Mouse (Mus musculus) E14TG2a.4 (cell line): ENCODE results near the gene Zfp654.

Source experiments
- H3K27me3 ChIP-seq: 2 replicates; pipeline ENCODE4 v1.6.1; 2014; ENCODE audit warnings: low read length, control low read depth; ENCODE audit not compliant: insufficient read depth
- H3K36me3 ChIP-seq: 2 replicates; pipeline ENCODE4 v1.6.1; 2014; ENCODE audit warnings: low read length, control low read depth; ENCODE audit not compliant: insufficient read depth
- H3K4me1 ChIP-seq: replicated peaks from 2 replicates; pipeline ENCODE4 v1.6.1; 2014; ENCODE audit warnings: low read depth, low read length, control low read depth
- H3K4me3 ChIP-seq: replicated peaks from 2 replicates; pipeline ENCODE4 v1.5.1; 2014; ENCODE audit warnings: mild to moderate bottlenecking, low read length
- H3K9me3 ChIP-seq: 2 replicates; pipeline ENCODE4 v1.6.1; 2014; ENCODE audit warnings: low read length, control low read depth
- CTCF ChIP-seq: conservative IDR thresholded peaks from 2 replicates; pipeline ENCODE4 v1.5.1; 2014; ENCODE audit warnings: low read length
- NANOG ChIP-seq: IDR thresholded peaks from 2 replicates; pipeline ENCODE4 v1.6.1; 2014; ENCODE audit warnings: borderline replicate concordance, low read length, mixed read lengths
- POU5F1 ChIP-seq: IDR thresholded peaks from 2 replicates; pipeline ENCODE4 v1.6.1; 2014; ENCODE audit warnings: low read length, borderline replicate concordance

Gene Zfp654

DNA sequence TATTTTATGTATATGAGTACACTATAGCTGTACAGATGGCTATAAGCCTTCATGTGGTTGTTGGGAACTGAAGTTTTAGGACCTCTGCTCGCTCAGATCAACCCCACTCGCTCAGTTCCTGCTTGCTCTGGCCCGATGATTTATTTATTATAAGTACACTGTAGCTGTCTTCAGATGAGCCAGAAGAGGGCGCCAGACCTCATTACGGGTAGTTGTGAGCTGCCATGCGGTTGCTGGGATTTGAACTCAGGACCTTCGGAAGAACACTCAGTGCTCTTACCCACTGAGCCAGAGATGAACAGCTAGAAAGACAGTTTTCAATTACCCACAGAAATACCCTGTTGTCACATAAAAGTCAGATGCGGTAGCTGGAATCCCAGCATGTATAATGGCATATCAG is 5.5 kb downstream of the Zfp654 start:
- Histone ChIP-seq H3K9me3 (no peaks in the 10 kb centered on the region), H3K4me3 (no peak overlapping the region), H3K27me3 (no peaks in the 10 kb centered on the region), H3K36me3 (no peaks in the 10 kb centered on the region), H3K4me1 (peaks cover 21% of the 10 kb centered on the region)
- TF ChIP-seq CTCF (peak; percentile 57), POU5F1 (no peak), NANOG (no peak)

DNA sequence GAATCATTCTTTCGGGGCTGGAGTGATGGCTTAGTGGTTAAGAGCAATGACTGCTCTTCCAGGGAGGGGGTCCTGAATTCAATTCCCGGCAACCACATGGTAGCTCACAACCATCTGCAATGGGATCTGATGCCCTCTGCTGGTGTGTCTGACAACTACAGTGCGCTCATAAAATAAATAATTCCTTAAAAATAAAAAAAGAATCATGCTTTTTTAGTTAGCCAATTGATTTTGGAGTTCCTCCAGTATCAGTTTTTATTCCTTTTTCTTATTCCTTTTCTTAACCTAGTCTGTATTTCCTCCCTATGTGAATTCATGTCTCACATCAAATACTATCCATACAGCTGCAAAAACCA is 9.1 kb downstream of the Zfp654 start:
- Histone ChIP-seq H3K9me3 (no peaks in the 10 kb centered on the region), H3K4me1 (peaks cover 7% of the 10 kb centered on the region)

DNA sequence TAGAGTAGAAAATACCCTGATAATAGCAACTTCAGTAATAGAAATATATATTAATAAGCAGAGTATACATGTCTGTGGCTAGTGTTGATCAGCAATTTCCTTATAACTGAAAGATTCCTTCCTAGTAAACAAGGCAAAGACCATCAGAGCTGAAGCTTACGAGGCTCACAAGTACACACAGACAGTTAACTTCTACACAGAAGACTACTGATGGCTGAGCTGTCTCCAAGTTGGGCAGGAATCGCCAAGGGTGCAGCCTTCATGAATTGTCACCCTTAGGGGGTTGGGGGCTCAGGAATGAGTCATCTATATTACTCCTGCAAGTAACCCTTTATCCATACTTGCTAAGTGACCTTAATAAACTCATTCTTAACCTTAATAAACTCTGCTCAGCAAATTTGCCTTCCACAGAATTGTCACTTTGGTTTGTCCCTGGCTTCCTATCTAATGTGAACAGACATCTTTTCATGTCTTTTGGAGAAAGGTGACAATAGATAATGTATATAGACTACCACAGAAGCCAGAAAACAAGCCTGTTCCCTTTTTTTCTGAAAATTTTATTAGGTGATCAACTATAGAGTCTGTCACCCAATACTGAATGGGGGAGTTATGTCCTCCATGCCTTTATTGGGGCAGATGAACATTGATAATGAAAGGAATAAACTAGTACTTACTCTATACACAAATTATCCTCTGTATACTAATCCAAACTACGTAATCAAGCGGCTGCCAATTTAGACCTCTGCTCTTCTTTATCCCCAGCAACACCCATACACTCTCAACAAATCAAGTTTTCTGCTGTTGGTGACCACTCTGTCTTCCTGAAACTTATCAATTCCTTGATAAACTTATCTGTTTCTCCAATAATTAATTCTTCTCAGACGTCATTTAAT is 9.7 kb downstream of the Zfp654 start:
- Histone ChIP-seq H3K4me1 (peaks cover 8% of the 10 kb centered on the region), H3K9me3 (no peaks in the 10 kb centered on the region), H3K4me3 (no peak overlapping the region), H3K27me3 (no peaks in the 10 kb centered on the region), H3K36me3 (no peaks in the 10 kb centered on the region)
- TF ChIP-seq POU5F1 (no peak), NANOG (no peak), CTCF (no peak)

More for the DNA sequence above, 9.1 kb downstream of the Zfp654 start:
- Histone ChIP-seq H3K36me3 (no peaks in the 10 kb centered on the region), H3K4me3 (no peak overlapping the region), H3K27me3 (no peaks in the 10 kb centered on the region)
- TF ChIP-seq NANOG (no peak), CTCF (peak; percentile 50)

DNA sequence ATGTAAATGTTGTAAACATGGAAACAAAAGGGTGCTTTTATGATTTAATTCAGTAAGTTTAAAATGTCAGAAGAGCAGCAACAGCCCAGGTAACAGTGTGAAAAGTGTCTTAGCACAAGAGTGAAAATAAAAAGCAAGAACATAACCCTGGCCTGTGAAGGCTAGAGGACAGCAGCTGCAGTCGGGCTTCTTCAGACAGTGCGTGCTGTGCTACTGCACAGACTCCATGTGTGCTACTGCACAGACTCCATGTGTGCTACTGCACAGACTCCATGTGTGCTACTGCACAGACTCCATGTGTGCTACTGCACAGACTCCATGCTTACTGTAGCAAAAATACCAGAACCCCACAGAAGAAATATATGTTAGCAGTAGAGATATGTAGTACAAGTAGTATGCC is 14.7 kb downstream of the Zfp654 start:
- no peaks in the 10 kb centered on the region for H3K9me3 ChIP-seq
- H3K4me3 ChIP-seq: no peak overlapping the region
- no peak for TF ChIP-seq CTCF
- no peak for TF ChIP-seq NANOG
- TF ChIP-seq POU5F1: no peak
- no peaks in the 10 kb centered on the region for H3K36me3 ChIP-seq
- H3K4me1 ChIP-seq: peaks cover 16% of the 10 kb centered on the region
- H3K27me3 ChIP-seq: no peaks in the 10 kb centered on the region

DNA sequence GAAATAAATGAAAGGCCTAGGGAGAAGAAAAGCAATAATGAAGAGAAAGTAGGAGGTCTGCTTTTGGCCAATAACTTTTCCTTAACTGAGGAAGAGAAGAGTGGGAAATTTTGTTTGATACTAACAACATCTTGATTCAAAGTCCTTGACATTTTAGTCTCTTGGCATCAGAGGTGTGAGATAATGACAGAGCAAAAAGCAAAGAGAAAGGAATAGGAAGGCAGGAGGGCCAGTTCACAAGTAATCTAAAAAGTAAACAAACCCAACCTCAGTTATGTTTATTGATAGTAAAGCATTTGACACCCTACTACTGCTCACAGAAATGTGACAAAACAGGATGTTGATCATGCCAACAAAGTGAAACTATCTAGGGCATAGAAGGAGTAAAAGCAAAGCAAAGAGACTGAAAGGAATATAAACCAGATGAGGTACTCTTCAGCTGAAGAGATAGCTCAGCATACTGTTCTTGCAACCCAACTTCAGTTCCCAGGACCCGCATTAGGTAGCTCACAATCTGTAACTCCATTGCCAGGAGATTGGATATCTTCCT is 15.4 kb downstream of the Zfp654 start:
- no peaks in the 10 kb centered on the region for H3K36me3 ChIP-seq
- peaks cover 16% of the 10 kb centered on the region for H3K4me1 ChIP-seq
- no peaks in the 10 kb centered on the region for H3K27me3 ChIP-seq
- TF ChIP-seq CTCF (no peak), NANOG (no peak), POU5F1 (no peak)
- no peak overlapping the region for H3K4me3 ChIP-seq
- H3K9me3 ChIP-seq: no peaks in the 10 kb centered on the region

DNA sequence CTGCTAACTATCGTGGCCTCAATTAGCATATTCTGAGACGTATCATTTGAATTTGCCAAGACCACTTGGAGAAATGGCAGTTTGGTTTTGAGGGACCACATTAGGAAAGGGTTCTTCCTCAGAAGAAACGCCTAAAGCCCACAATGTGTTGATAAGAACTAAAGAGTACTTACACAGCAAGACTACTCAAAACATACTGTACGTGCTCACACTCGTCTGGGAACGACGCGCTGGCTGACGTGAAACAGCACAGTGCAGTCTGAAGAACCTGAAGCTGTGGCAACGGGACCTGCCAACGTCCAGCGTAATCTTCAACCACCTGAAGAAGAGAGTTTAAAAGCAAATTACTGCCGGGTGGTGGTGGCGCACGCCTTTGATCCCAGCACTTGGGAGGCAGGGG is 21.2 kb downstream of the Zfp654 start:
- TF ChIP-seq POU5F1 (no peak), NANOG (no peak), CTCF (no peak)
- H3K9me3 ChIP-seq: no peaks in the 10 kb centered on the region

DNA sequence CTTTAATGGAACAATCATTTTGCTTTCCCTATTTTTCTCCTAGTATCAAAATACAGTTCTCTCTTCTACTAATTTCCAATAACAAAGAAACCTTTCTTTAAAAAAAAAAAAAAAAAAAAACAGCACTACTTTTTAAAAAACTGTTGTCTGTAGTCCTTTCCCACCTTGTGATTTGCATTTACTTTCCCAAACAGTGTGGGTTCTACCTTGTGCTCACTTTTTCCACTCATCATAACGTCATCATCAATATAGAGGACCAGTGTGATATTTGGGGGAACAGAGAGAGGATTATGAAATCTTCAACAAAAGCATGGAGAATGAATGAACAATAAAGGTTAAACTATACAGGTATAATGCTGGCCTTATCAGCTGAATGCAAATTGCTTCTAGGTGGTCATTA is 27.0 kb downstream of the Zfp654 start:
- TF ChIP-seq POU5F1 (no peak), CTCF (no peak), NANOG (no peak)
- no peaks in the 10 kb centered on the region for H3K27me3 ChIP-seq
- H3K9me3 ChIP-seq: no peaks in the 10 kb centered on the region
- H3K36me3 ChIP-seq: peaks cover 14% of the 10 kb centered on the region
- H3K4me1 ChIP-seq: no peaks in the 10 kb centered on the region
- no peak overlapping the region for H3K4me3 ChIP-seq

More for the DNA sequence above, 21.2 kb downstream of the Zfp654 start:
- H3K4me1 ChIP-seq: peaks cover 8% of the 10 kb centered on the region
- no peak overlapping the region for H3K4me3 ChIP-seq
- peaks cover 9% of the 10 kb centered on the region for H3K36me3 ChIP-seq
- no peaks in the 10 kb centered on the region for H3K27me3 ChIP-seq

DNA sequence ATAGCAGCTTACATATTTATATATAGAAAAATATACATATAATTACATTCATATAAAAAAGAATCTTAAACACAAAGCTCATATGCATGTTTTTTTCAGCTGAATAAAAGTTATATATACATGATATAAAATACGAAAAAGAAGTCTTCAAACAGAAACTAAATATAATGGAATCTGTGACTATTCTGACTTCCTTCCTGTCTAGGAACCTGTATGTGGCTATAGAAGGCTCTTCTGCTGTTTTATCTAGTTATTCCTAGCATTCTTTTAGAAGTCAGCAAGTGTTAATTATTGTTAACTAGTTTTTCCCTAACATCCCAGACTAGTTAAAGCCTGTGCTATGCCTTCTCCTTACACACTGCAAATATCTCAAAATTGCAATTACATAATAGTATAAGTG is 27.6 kb downstream of the Zfp654 start:
- Histone ChIP-seq H3K4me3 (no peak overlapping the region), H3K9me3 (no peaks in the 10 kb centered on the region), H3K4me1 (no peaks in the 10 kb centered on the region), H3K36me3 (peaks cover 14% of the 10 kb centered on the region), H3K27me3 (no peaks in the 10 kb centered on the region)
- TF ChIP-seq POU5F1: no peak
- TF ChIP-seq CTCF: no peak
- TF ChIP-seq NANOG: no peak
